Mouse (Mus musculus) ovary, postnatal 14 days (tissue): ENCODE data around the gene Grm8.

Source experiments
- DNase-seq: peaks from one replicate; pipeline ENCODE4 v3.0.0; 2022; ENCODE audit warnings: low spot score

The Grm8 gene

DNA sequence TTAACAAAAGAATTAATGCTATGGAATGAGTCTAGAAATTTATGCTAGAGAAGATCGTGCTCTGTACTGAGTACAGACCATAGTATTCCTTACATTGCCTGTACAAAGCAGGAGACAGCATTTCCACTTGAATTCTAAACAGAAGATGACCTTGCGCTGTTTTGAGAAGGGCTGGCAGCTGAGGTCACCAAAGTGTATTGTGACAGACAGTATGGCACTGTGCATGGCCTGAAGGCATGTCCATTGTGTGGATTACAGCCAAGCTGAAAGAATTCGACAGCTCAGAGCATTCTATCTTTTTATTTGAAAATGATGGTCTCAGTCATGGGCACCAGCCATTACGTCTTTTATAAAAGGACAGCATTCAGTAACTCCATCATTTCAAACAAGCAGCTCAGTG is 517.5 kb downstream of the Grm8 start:
- DNase-seq = no peak

DNA sequence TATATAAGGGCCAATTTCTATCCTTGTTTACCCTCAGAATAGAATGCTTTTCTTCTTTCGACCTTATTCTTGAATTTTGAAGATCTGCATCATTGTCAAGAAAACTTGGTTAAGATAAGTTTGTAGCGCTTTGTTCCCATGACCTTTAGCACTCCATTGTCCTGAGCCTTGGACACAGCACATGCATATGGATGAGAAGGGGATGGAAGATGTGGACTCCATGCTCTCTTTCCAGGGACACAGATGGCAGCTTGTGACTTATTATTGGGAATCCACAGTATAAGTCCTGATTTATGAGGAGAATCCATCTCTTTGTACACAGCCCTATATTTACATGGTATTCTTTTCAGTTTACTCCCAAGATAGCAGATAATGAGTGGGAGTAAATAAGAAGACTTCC is 554.5 kb downstream of the Grm8 start:
- no peak for DNase-seq

DNA sequence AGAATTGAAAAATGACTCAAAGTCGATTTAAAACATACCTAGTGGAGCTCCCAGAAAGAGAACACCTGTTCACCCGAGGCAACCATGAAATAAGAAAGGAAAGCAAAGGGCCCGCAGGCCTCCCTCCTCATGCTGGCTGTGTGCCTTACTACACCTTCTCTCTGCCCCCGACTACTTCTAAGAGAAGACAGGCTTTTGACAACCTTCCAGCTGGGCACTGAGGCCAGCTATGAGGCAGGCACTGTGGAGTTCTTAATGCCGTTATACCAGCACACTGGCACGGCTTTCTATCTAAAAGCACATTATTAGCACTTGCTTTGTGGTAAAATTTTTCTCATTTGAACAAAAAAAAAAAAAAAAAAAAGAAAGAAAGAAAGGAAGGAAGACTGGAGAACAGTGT is 589.5 kb downstream of the Grm8 start:
- DNase-seq = no peak

- no peak for DNase-seq
Measured at GRCm38 (mm10) chr6:27517620-27518019, 617.4 kb downstream of the Grm8 start.

- DNase-seq = no peak
Measured at GRCm38 (mm10) chr6:27460998-27461397, 674.0 kb downstream of the Grm8 start.

DNA sequence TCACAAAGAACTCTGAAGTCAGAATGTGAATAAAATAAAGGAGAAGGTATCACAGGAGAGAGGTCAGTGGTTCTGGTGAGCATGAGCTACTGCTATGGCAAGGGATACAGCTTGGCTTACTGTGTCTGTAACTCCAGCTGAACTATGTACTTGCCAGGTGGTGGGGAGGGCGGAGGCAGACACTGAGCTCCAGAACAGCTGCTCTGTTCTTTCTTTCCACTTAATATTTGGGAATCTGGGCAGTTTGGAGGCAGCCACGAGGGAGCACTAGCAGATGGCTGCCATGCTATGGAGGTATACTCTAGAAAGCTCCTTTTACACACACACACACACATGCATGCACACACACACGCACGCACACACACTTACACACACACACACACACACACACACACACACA is 726.5 kb downstream of the Grm8 start:
- DNase-seq = no peak

GRCm38 (mm10) chr6:27372416-27372815 is 762.6 kb downstream of the Grm8 start:
- no peak for DNase-seq

GRCm38 (mm10) chr6:27371095-27371494 is 763.9 kb downstream of the Grm8 start:
- DNase-seq = no peak

GRCm38 (mm10) chr6:27363775-27364174 is 771.2 kb downstream of the Grm8 start:
- no peak for DNase-seq

GRCm38 (mm10) chr6:27360440-27360839 is 774.5 kb downstream of the Grm8 start:
- DNase-seq = no peak

DNA sequence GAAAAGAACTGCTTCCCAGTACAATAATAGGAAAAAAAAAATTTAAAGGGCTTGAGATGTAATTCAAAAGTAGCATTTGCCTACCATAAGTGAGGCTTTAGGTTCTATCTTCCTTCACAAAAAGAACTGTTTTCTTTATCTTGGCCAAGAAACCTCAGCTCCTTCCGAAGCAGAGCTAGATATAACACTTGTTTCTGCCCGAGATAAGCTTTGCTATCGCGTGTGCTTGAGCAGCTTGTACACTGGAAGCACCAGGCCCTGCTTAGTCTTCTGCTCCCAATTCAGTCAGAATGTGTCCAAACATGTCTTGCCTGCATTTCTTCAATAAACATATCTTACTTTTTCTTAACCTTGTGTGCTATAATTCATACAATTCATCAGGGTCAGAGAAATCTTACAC is 783.8 kb downstream of the Grm8 start:
- no peak for DNase-seq

DNA sequence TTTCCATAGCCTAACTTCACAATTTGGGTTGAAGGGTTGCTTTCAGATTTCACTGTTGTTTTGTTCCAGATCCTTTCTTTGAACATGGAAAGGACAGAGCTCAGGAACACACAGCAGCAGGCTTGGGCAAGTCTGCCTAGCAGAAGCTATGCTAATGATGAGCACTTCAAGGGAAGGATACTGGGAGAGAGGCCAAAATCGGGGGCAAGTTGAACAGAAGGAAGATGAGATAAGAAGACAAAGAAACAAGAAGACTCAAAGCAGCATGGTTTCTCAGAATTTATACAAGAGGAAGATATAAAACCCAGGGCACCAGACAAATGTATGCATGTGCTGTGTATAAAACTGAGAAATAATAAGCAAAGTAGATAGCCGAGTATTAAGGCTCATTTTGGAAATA is 786.7 kb downstream of the Grm8 start:
- DNase-seq = no peak

GRCm38 (mm10) chr6:27346311-27346710 is 788.7 kb downstream of the Grm8 start:
- DNase-seq = no peak

DNA sequence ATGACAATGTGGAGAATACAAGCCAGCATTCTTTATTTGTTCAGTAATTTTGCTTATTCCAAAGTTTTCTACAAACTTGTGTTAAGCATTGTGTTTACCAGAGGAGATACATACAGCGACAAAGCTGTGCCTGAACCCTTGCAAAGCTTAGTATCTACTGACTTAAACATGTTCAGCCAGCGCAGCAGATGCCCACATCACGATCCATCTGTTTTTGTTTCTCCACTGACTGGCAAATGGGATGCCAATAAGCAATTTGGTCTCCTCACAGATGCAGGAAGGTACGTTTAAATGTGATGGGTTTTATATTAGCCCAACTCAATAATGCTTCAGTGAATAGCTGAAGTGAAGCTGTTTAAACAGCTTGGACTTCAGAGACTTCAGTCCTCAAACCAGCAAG is 794.8 kb downstream of the Grm8 start:
- DNase-seq = no peak

- DNase-seq = no peak
Measured at GRCm38 (mm10) chr6:27318575-27318974, 816.4 kb downstream of the Grm8 start.

DNA sequence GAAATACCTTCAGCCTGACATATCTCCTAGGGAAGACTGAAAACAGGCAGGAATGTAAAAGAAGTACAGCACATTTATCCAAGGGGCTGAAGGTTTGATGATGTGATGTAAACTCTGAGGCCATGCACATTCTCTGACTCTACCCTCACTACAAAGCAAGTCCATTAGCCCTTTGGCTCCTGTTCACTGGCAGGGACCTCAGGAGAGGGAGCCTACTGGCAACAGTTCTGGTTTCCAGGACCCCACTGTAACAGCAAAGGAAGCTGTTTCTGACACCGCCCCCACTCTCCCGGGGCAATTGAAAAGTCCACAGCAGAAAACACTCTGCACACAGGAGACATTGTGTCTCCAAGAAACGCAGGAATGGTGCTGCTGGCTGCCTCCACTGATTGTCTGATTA is 817.6 kb downstream of the Grm8 start:
- DNase-seq = no peak

GRCm38 (mm10) chr6:27316018-27316417 is 819.0 kb downstream of the Grm8 start:
- no peak for DNase-seq

- DNase-seq = no peak
Measured at GRCm38 (mm10) chr6:27314273-27315009, 820.5 kb downstream of the Grm8 start.

DNA sequence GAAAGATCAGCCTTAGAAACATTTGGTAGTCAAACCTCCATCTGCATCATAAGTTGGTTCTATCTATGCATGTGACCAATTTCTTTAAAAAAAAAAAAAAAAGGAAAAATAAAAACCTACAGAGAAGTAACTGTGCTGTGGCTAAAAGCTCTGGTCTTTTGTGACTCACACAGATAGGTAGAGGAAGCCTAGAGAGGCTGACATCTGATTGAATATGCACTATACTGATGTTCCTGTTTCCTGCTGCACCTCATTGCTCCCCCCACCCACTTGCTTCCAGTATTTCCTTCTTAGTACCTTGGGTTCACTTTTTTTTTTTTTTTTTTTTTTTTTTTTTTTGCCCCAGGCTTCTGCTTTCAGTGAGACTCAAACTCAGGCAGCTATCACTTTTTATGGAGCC is 824.6 kb downstream of the Grm8 start:
- no peak for DNase-seq

DNA sequence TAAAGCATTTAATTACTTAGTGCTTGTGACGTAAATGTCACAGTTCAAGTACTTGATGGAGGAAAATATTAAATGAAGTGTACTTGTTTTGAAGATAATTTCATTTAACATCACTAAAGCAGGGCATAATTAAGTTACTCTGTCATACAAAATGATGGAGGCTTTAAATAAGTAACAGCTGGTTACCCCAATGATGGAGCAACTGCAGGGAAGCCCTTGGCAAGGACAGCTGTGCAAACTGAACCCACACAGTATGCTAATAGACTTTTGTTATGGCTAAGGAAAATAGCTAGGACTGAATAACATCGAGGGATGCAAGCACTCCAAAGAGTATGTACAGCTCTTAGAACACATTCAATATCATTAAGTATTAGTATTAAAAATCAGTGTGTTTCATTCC is 829.6 kb downstream of the Grm8 start:
- DNase-seq = no peak

DNA sequence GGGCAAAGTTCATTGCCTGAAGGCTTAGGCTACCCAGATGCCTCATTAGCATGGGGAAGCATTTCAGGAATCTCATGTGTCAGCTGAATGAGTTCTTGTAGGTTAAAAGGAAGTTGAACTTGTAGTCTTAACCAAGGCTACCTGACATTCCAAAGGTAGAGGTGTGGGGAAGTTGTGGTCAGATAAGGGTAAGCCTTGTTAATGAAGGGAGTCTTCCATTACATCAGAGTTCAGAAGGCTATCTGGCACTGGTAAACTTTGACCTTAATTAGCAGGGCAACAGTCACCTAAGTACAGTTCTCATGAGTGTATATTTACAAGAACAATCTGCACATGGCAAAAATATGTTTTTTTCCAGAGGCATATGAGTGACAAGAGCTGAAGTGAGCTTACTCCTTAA is 870.0 kb downstream of the Grm8 start:
- DNase-seq = no peak

DNA sequence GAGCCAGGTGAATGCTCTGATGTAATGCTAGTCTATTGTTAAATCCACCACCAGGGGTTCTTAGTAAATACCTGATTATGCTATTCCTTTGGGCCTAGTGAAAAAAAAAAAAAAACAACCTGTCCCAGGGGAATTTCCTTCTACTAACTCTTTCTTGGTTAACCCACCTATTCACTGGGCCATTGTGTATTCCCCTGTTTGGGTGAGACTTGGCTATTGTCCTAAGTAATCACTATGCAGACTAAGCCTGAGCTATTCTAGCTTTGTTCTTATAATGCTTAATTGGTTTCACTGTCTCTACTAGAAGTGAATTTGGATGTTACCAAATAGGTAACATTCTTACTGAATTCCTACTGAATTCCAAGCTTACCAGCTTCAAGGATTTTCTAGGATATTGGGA is 872.4 kb downstream of the Grm8 start:
- DNase-seq = no peak

DNA sequence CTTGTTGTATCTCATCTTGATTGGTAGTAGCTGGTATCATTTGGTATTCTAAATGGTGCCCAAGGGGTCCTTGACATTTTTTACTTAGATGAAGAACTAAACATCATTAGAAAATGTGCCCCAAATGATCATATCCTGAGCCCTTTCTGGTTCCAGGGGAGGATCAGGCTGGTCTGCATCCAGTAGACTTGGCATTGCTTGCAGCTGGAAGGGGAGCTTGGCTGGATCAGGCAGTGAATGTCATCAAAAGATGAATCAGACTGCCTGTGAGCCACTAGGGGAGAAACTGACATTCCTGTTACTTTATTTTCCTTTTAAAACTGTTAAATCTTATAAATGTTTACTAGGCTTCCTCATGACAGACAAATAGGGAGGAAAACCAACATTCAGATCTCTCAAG is 894.6 kb downstream of the Grm8 start:
- DNase-seq = peak; percentile 0

- no peak for DNase-seq
Measured at GRCm38 (mm10) chr6:27239968-27240367, 895.0 kb downstream of the Grm8 start.
